Mouse (Mus musculus) CH12.LX (cell line): ENCODE measurements around the gene Nradd.
A peak's percentile ranks its signal among the peaks of the same experiment; 100 is the strongest.

ENCODE experiments used
- BHLHE40 ChIP-seq: IDR thresholded peaks from 2 replicates; pipeline ENCODE4 v1.6.1; 2011; ENCODE audit warnings: mild to moderate bottlenecking, low read depth, low read length, improper control_type of control experiment
- CHD2 ChIP-seq: IDR thresholded peaks from 2 replicates; pipeline ENCODE4 v1.6.1; 2011; ENCODE audit warnings: low read length, improper control_type of control experiment
- CTCF ChIP-seq, 2 experiments: IDR thresholded peaks in 1 of 2; conservative IDR thresholded peaks in 1 of 2; 2 replicates each; pipeline ENCODE4 v1.5.1; 2011 to 2012; ENCODE audit warnings: low read depth in 2 of 2, low read length in 2 of 2, improper control_type of control experiment in 1 of 2, inconsistent platforms in 1 of 2, mild to moderate bottlenecking in 1 of 2, moderate library complexity in 1 of 2
- EP300 ChIP-seq: IDR thresholded peaks from 2 replicates; pipeline ENCODE4 v1.6.1; 2011; ENCODE audit warnings: low read length, improper control_type of control experiment
- KAT2A ChIP-seq: IDR thresholded peaks from 2 replicates; pipeline ENCODE4 v1.6.1; 2012; ENCODE audit warnings: low read length, improper control_type of control experiment, inconsistent platforms; ENCODE audit not compliant: insufficient replicate concordance
- MAZ ChIP-seq: IDR thresholded peaks from 2 replicates; pipeline ENCODE4 v1.6.1; 2012; ENCODE audit warnings: low read depth, mild to moderate bottlenecking, inconsistent platforms, low read length, improper control_type of control experiment, moderate library complexity
- POLR2A ChIP-seq: IDR thresholded peaks from 2 replicates; pipeline ENCODE4 v1.6.1; 2011; ENCODE audit warnings: low read depth, mild to moderate bottlenecking, improper control_type of control experiment, low read length
- RCOR1 ChIP-seq: conservative IDR thresholded peaks from 2 replicates; pipeline ENCODE4 v1.6.1; 2012; ENCODE audit warnings: low read depth, mild to moderate bottlenecking, inconsistent platforms, low read length, improper control_type of control experiment
- TBP ChIP-seq: conservative IDR thresholded peaks from 2 replicates; pipeline ENCODE4 v1.6.1; 2011; ENCODE audit warnings: low read depth, low read length, improper control_type of control experiment
- TCF12 ChIP-seq: IDR thresholded peaks from 2 replicates; pipeline ENCODE4 v1.6.1; 2014; ENCODE audit warnings: low read depth, mild to moderate bottlenecking, inconsistent platforms, low read length, improper control_type of control experiment
- USF2 ChIP-seq: conservative IDR thresholded peaks from 2 replicates; pipeline ENCODE4 v1.6.1; 2011; ENCODE audit warnings: low read depth, low read length, improper control_type of control experiment
- ZNF384 ChIP-seq: IDR thresholded peaks from 2 replicates; pipeline ENCODE4 v1.6.1; 2012; ENCODE audit warnings: low read depth, low read length, improper control_type of control experiment, inconsistent platforms

- peak; percentile 28; the same call in 1 of the 2 replicates for TF ChIP-seq TCF12
- peak; percentile 33; the same call in 1 of the 2 replicates for TF ChIP-seq POLR2A
- no peak for TF ChIP-seq RCOR1
- no peak for TF ChIP-seq KAT2A
- no peak for TF ChIP-seq CTCF (conservative IDR thresholded peaks at IDR 0.05 in 1 of 2, IDR thresholded peaks at IDR 0.05 in 1 of 2; ENCODE audit: low read depth in 2 of 2, low read length in 2 of 2)
- peak; percentile 74; the same call in 1 of the 2 replicates for TF ChIP-seq CHD2
- TF ChIP-seq ZNF384, result peak; percentile 97
- no peak for TF ChIP-seq TBP
- no peak; the same call in none of the 2 replicates for TF ChIP-seq MAZ
- peak; percentile 32; the same call in 1 of the 2 replicates for TF ChIP-seq EP300
- no peak for TF ChIP-seq USF2
- 0 out of 2 replicates have a peak, but pooled peaks have one; percentile 14 for TF ChIP-seq BHLHE40
Measured at GRCm38 (mm10) chr9:110645219-110645618, 21.0 kb upstream of the Nradd start.
